Comparison of ENCODE assay signal across 20 mouse cellular contexts in genomic region chr5:117290081-117290480, GRCm38 (mm10). TPM values are rescaled to one million over a fixed set of nuclear protein-coding genes. Genes with fewer than 3 reads are reported as not detected.
DNase-seq lines count a peak whose midpoint lies in the region; ATAC-seq and TF ChIP-seq lines count a peak whose summit lies in the region.
"Had no signal": no experiment of that assay in that cellular context is flagged by ENCODE, and none has a peak within 500 bp of the region (broad histone marks: within the 10 kb centered on the region; RNA-seq: fewer than 3 reads in every experiment).

No protein-coding gene starts in this region.

- H3K4me1 ChIP-seq in hindbrain, postnatal 0 days (ENCODE audit: insufficient read depth, low read length): 0 out of 2 replicates have a peak, but pooled peaks cover 12% of the 10 kb centered on the region
- H3K4me1 ChIP-seq in hindbrain, embryonic 13.5 days (replicated peaks): peaks cover 23% of the 10 kb centered on the region
- H3K4me1 ChIP-seq in lung, embryonic 14.5 days (ENCODE audit: insufficient read depth): 0 out of 2 replicates have a peak, but pooled peaks cover 6% of the 10 kb centered on the region
- peaks cover 5 to 19% of the 10 kb centered on the region in 2 experiments for H3K4me1 ChIP-seq in CH12.LX (ENCODE audit: control insufficient read depth in 1 of 2, insufficient read depth in 2 of 2)
- H3K4me1 ChIP-seq in cortical plate, adult 2 months (ENCODE audit: control insufficient read depth, insufficient read depth, low read length): peaks cover 2% of the 10 kb centered on the region; the same call in 1 of the 2 replicates

- in situ Hi-C loops in CH12.LX (cut with MboI; ENCODE audit: low pct_ligation_motif_present, low pct_unique_long_range_greater_than_20kb, low sequenced_read_pairs): no loop called here

- H3K9me3 ChIP-seq in hindbrain, postnatal 0 days (ENCODE audit: low read length): no peaks in the 10 kb centered on the region
- H3K9me3 ChIP-seq in hindbrain, embryonic 13.5 days: no peaks in the 10 kb centered on the region
- no peaks in the 10 kb centered on the region for H3K9me3 ChIP-seq in lung, embryonic 14.5 days (ENCODE audit: low read depth, low read length)
- peaks cover 2% of the 10 kb centered on the region for H3K9me3 ChIP-seq in CH12.LX (replicated peaks; ENCODE audit: low read length)
- H3K9me3 ChIP-seq: heart, embryonic 10.5 days; neural tube, embryonic 12.5 days had no signal

- H3K4me2 ChIP-seq in hindbrain, postnatal 0 days (ENCODE audit: low read depth, low read length): no peak overlapping the region
- no peak overlapping the region for H3K4me2 ChIP-seq in hindbrain, embryonic 13.5 days
- H3K4me2 ChIP-seq in lung, embryonic 14.5 days: no peak overlapping the region
- H3K4me2 ChIP-seq in CH12.LX (ENCODE audit: insufficient read depth, low read depth, poor library complexity, severe bottlenecking): no peak overlapping the region
- H3K4me2 ChIP-seq: neural tube, embryonic 12.5 days had no signal

- no peak overlapping the region for H3K9ac ChIP-seq in hindbrain, postnatal 0 days (replicated peaks; ENCODE audit: low read length)
- no peak overlapping the region for H3K9ac ChIP-seq in hindbrain, embryonic 13.5 days
- H3K9ac ChIP-seq in lung, embryonic 14.5 days: no peak overlapping the region
- H3K9ac ChIP-seq in CH12.LX (ENCODE audit: insufficient read depth, low read depth): no peak overlapping the region
- H3K9ac ChIP-seq: neural tube, embryonic 12.5 days had no signal

- peaks cover 22% of the 10 kb centered on the region for H3K79me2 ChIP-seq in CH12.LX (replicated peaks; ENCODE audit: control insufficient read depth, extremely low read depth, insufficient read depth, poor library complexity, severe bottlenecking)

- TF ChIP-seq POLR2A in CH12.LX (IDR thresholded peaks at IDR 0.05; ENCODE audit: low read depth, low read length): no peak
- TF ChIP-seq POLR2A in cortical plate, adult 2 months (IDR thresholded peaks at IDR 0.05; ENCODE audit: extremely low read depth, insufficient read depth, low read length): no peak

- dilution Hi-C loops in CH12.LX (cut with MboI; ENCODE audit: extremely low pct_ligation_motif_present, extremely low pct_unique_long_range_greater_than_20kb, low sequenced_read_pairs): no loop called here

- no peak for TF ChIP-seq RAD21 in CH12.LX (IDR thresholded peaks at IDR 0.05; ENCODE audit: low read depth, low read length)

- no peak overlapping the region for H3K27ac ChIP-seq in hindbrain, postnatal 0 days
- no peak overlapping the region for H3K27ac ChIP-seq in hindbrain, embryonic 13.5 days
- no peak overlapping the region for H3K27ac ChIP-seq in lung, embryonic 14.5 days (ENCODE audit: low read depth)
- H3K27ac ChIP-seq in CH12.LX (ENCODE audit: insufficient read depth, low read depth): no peak overlapping the region
- no peak overlapping the region for H3K27ac ChIP-seq in cortical plate, adult 2 months (ENCODE audit: insufficient read depth, low read length)
- H3K27ac ChIP-seq: heart, embryonic 10.5 days; neural tube, embryonic 12.5 days had no signal

- no peak overlapping the region for H3K4me3 ChIP-seq in hindbrain, postnatal 0 days (ENCODE audit: low read length)
- H3K4me3 ChIP-seq in hindbrain, embryonic 13.5 days: no peak overlapping the region
- no peak overlapping the region for H3K4me3 ChIP-seq in lung, embryonic 14.5 days (ENCODE audit: low read depth, low read length)
- H3K4me3 ChIP-seq in CH12.LX (replicated peaks in 1 of 3; ENCODE audit: low read depth in 2 of 3, low read length in 2 of 3, poor library complexity in 1 of 3): no peak overlapping the region
- no peak overlapping the region for H3K4me3 ChIP-seq in cortical plate, adult 2 months (ENCODE audit: insufficient read depth, low read length)
- H3K4me3 ChIP-seq: heart, embryonic 10.5 days; neural tube, embryonic 12.5 days had no signal

- WGBS in hindbrain, postnatal 0 days: 93% methylated on average over 2 of the region's 2 CpGs
- 97% methylated on average over 2 of the region's 2 CpGs for WGBS in hindbrain, embryonic 13.5 days
- 92% methylated on average over 2 of the region's 2 CpGs for WGBS in lung, embryonic 14.5 days

- ATAC-seq in hindbrain, postnatal 0 days: no peak
- no peak for ATAC-seq in hindbrain, embryonic 13.5 days (ENCODE audit: low FRiP score)
- ATAC-seq in lung, embryonic 14.5 days (ENCODE audit: insufficient read depth): no peak
- ATAC-seq: forebrain, embryonic 16.5 days; inflammation-experienced regulatory T-cells, adult 6 months; midbrain, embryonic 16.5 days had no signal

- no peak for TF ChIP-seq EP300 in CH12.LX (IDR thresholded peaks at IDR 0.05; ENCODE audit: low read length)

- DNase-seq in hindbrain, postnatal 0 days (ENCODE audit: low spot score): no peak
- no peak for DNase-seq in lung, embryonic 14.5 days
- DNase-seq in lung, postnatal 14 days: no peak
- DNase-seq in CH12.LX (ENCODE audit: extremely low read depth): no peak
- no peak for DNase-seq in ovary, postnatal 14 days (ENCODE audit: low spot score)
- no peak for DNase-seq in cerebellum, postnatal 25 days
- DNase-seq: adrenal gland, adult 8-10 months; cerebellum, adult 2 months; embryo, embryonic 11 days; gastrocnemius, postnatal 14 days; heart, postnatal 4 days; kidney, postnatal 14 days; right cerebral cortex, postnatal 4 days had no signal

- H3K27me3 ChIP-seq in hindbrain, postnatal 0 days (ENCODE audit: insufficient read depth, low read length): no peaks in the 10 kb centered on the region
- H3K27me3 ChIP-seq in hindbrain, embryonic 13.5 days: no peaks in the 10 kb centered on the region
- H3K27me3 ChIP-seq in lung, embryonic 14.5 days (ENCODE audit: insufficient read depth, low read length): no peaks in the 10 kb centered on the region
- H3K27me3 ChIP-seq in CH12.LX (replicated peaks): peaks cover 4% of the 10 kb centered on the region
- H3K27me3 ChIP-seq: neural tube, embryonic 12.5 days had no signal

- no peaks in the 10 kb centered on the region; the same call in 1 of the 2 replicates for H3K36me3 ChIP-seq in hindbrain, postnatal 0 days (ENCODE audit: insufficient read depth, low read length)
- peaks cover 6% of the 10 kb centered on the region; the same call in 1 of the 2 replicates for H3K36me3 ChIP-seq in hindbrain, embryonic 13.5 days
- H3K36me3 ChIP-seq in lung, embryonic 14.5 days (ENCODE audit: insufficient read depth): peaks cover 8% of the 10 kb centered on the region
- peaks cover 7 to 9% of the 10 kb centered on the region in 2 experiments for H3K36me3 ChIP-seq in CH12.LX (replicated peaks in 1 of 2; ENCODE audit: control insufficient read depth in 1 of 2, insufficient read depth in 1 of 2, low read length in 1 of 2)

- peak; percentile 41; the same call in 1 of the 2 replicates for TF ChIP-seq CTCF in hindbrain, postnatal 0 days (IDR thresholded peaks at IDR 0.05; ENCODE audit: low read depth)
- TF ChIP-seq CTCF in lung, embryonic 14.5 days (IDR thresholded peaks at IDR 0.05; ENCODE audit: low read depth): peak; percentile 37; the same call in 1 of the 2 replicates
- peak; percentile 15 to 38; a peak in 2 of 4 replicates for TF ChIP-seq CTCF in CH12.LX (conservative IDR thresholded peaks at IDR 0.05 in 1 of 2, IDR thresholded peaks at IDR 0.05 in 1 of 2; ENCODE audit: low read depth in 2 of 2, low read length in 2 of 2)
- TF ChIP-seq CTCF in cortical plate, adult 2 months (IDR thresholded peaks at IDR 0.05; ENCODE audit: extremely low read depth, insufficient read depth, low read length): 0 out of 2 replicates have a peak, but pooled peaks have one; percentile 3

TF ChIP-seq in CH12.LX, 34 proteins besides CTCF, POLR2A, EP300 and RAD21:
- TF ChIP-seq RCOR1 (conservative IDR thresholded peaks at IDR 0.05; ENCODE audit: low read depth, low read length) (no peak), MEF2A (IDR thresholded peaks at IDR 0.05; ENCODE audit: borderline replicate concordance, low read depth, low read length) (no peak), UBTF (IDR thresholded peaks at IDR 0.05; ENCODE audit: low read depth, low read length) (no peak), MAZ (IDR thresholded peaks at IDR 0.05; ENCODE audit: low read depth, low read length) (no peak), ZNF384 (IDR thresholded peaks at IDR 0.05; ENCODE audit: low read depth, low read length) (no peak), ZMIZ1 (IDR thresholded peaks at IDR 0.05; ENCODE audit: low read depth, low read length) (no peak), TBP (conservative IDR thresholded peaks at IDR 0.05; ENCODE audit: low read depth, low read length) (no peak), USF1 (IDR thresholded peaks at IDR 0.05; ENCODE audit: low read depth, low read length) (no peak), ETS1 (conservative IDR thresholded peaks at IDR 0.05; ENCODE audit: low read depth, low read length) (no peak), SIN3A (IDR thresholded peaks at IDR 0.05; ENCODE audit: low read length) (no peak), MAFK (IDR thresholded peaks at IDR 0.05; ENCODE audit: insufficient replicate concordance, low read length) (no peak)
TF ChIP-seq in CH12.LX: peak in this region for 0.

RNA-seq across cellular contexts. Expression of gene Pebp1, which starts 2.7 kb away (rescaled TPM):
- total RNA-seq in hindbrain, postnatal 0 days (2014; rRNA removed): 1,096 and 1,413 TPM in 2 replicates
- polyA plus RNA-seq in hindbrain, postnatal 0 days (2015; fragmentation: Nextera tagmentation; extraction: Ambion mirVana): 1,008 and 1,032 TPM in 2 replicates
- 1,027 and 1,043 TPM in 2 replicates for polyA plus RNA-seq in hindbrain, embryonic 13.5 days (2015; fragmentation: Nextera tagmentation; extraction: Ambion mirVana)
- 705 and 755 TPM in 2 replicates for polyA plus RNA-seq in lung, embryonic 14.5 days (2014; fragmentation: Nextera tagmentation; extraction: Ambion mirVana)
- total RNA-seq in CH12.LX (2012; rRNA removed): 584 and 585 TPM in 2 replicates
- 677 and 710 TPM in 2 replicates for total RNA-seq in CH12.LX (2014; rRNA removed)
- 393 and 456 TPM in 2 replicates for polyA plus RNA-seq in CH12.LX (2012; ENCODE audit: insufficient read length, low read depth)
- polyA plus RNA-seq in cortical plate, adult 2 months (2012; rRNA removed): 738 and 746 TPM in 2 replicates

RNA-seq across cellular contexts. Expression of gene Vsig10, which starts 28.8 kb away (rescaled TPM):
- total RNA-seq in hindbrain, postnatal 0 days (2014; rRNA removed): 3.3 and 4.6 TPM in 2 replicates
- 3.4 and 4.7 TPM in 2 replicates for polyA plus RNA-seq in hindbrain, postnatal 0 days (2015; fragmentation: Nextera tagmentation; extraction: Ambion mirVana)
- 1.5 and 1.9 TPM in 2 replicates for polyA plus RNA-seq in hindbrain, embryonic 13.5 days (2015; fragmentation: Nextera tagmentation; extraction: Ambion mirVana)
- polyA plus RNA-seq in lung, embryonic 14.5 days (2014; fragmentation: Nextera tagmentation; extraction: Ambion mirVana): 6.8 and 7.0 TPM in 2 replicates
- total RNA-seq in CH12.LX (2012; rRNA removed) (3.1 and 4.7 TPM in 2 replicates), CH12.LX (2014; rRNA removed) (2.1 and 2.4 TPM in 2 replicates)
- 3.5 and 3.9 TPM in 2 replicates for polyA plus RNA-seq in CH12.LX (2012; ENCODE audit: insufficient read length, low read depth)
- polyA plus RNA-seq in cortical plate, adult 2 months (2012; rRNA removed): 2.1 and 2.9 TPM in 2 replicates
